Mouse (Mus musculus) embryonic facial prominence, embryonic 14.5 days (tissue): ENCODE data around the gene Necab2. TPM values are rescaled to one million over a fixed set of nuclear protein-coding genes. Genes with fewer than 3 reads are reported as not detected.

Source experiments
- ATAC-seq: fragments of 200-750 bp; cut with Nextera tagmentation; 2 replicates; pipeline ENCODE4 v1.8.0; 2017; ENCODE audit warnings: low read depth, moderate number of reproducible peaks, moderate TSS enrichment
- DNase-seq: peaks from one replicate; pipeline ENCODE4 v3.0.0-alpha.2; 2015; ENCODE audit warnings: low spot score
- H3K27ac ChIP-seq: fragments of 300-500 bp; sonication (generic); replicated peaks from 2 replicates; pipeline ENCODE4 v1.5.1; 2014; ENCODE audit warnings: low read depth, mild to moderate bottlenecking, low read length, moderate library complexity
- H3K27me3 ChIP-seq: fragments of 300-500 bp; sonication (generic); replicated peaks from 2 replicates; pipeline ENCODE4 v1.6.1; 2014; ENCODE audit warnings: low read length; ENCODE audit not compliant: control insufficient read depth, insufficient read depth
- H3K36me3 ChIP-seq: fragments of 300-500 bp; sonication (generic); 2 replicates; pipeline ENCODE4 v1.6.1; 2014; ENCODE audit warnings: low read length, mixed read lengths; ENCODE audit not compliant: control insufficient read depth, insufficient read depth
- H3K4me1 ChIP-seq: fragments of 300-500 bp; sonication (generic); 2 replicates; pipeline ENCODE4 v1.6.1; 2014; ENCODE audit warnings: antibody characterized with exemption, low read length; ENCODE audit not compliant: control insufficient read depth, insufficient read depth
- H3K4me2 ChIP-seq: fragments of 300-500 bp; sonication (generic); 2 replicates; pipeline ENCODE4 v1.6.1; 2014; ENCODE audit warnings: low read depth, mild to moderate bottlenecking, low read length, moderate library complexity, mixed read lengths
- H3K4me3 ChIP-seq: fragments of 300-500 bp; sonication (generic); 2 replicates; pipeline ENCODE4 v1.5.1; 2014; ENCODE audit warnings: low read depth, mild to moderate bottlenecking, low read length
- H3K9ac ChIP-seq: fragments of 300-500 bp; sonication (generic); 2 replicates; pipeline ENCODE4 v1.6.1; 2014; ENCODE audit warnings: low read depth, mild to moderate bottlenecking, low read length, moderate library complexity, mixed read lengths
- H3K9me3 ChIP-seq: fragments of 300-500 bp; sonication (generic); 2 replicates; pipeline ENCODE4 v1.6.1; 2016; ENCODE audit warnings: low read length; ENCODE audit not compliant: control insufficient read depth
- WGBS: fragments of 180-500 bp; shearing (Covaris S2); extraction: QIAGEN DNeasy Blood & Tissue Kit; methylation state at CpG from one replicate; pipeline ENCODE4 v1.1.7; 2014; 5-methylcytosine and 5-hydroxymethylcytosine counted together
- polyA plus RNA-seq: library from polyadenylated mRNA; unstranded; fragments of >200 nt; fragmentation: Nextera tagmentation; extraction: Ambion mirVana; gene quantifications from 2 replicates; pipeline ENCODE4 v1.2.1, GENCODE M21; 2014

Gene Necab2
- polyA plus RNA-seq, 1 experiment from 2014 or later: 3.2 TPM

DNA sequence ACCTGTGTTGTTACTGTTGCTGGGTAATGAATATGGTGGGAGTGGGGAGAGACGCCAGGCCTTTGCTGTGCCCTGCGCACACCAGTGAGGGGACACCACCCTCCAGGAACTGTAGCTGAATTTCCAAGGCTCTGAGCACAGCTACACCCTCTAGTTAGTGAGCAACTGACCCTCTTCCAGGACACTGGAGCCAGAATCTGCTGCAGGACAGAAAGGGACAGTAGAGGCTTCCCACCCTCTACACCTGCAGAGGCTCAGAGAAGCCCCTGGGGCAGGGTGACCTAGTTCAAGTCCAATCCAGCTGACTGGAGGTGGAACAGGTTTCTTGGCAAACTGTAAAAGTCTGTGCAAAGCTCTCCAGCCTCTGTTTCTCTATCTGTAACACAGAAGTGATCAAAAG is 7.1 kb upstream of the Necab2 start:
- Histone ChIP-seq H3K36me3 (no peaks in the 10 kb centered on the region), H3K4me3 (no peak overlapping the region), H3K27ac (no peak overlapping the region; the same call in 1 of the 2 replicates), H3K4me2 (no peak overlapping the region), H3K27me3 (no peaks in the 10 kb centered on the region), H3K4me1 (peaks cover 9% of the 10 kb centered on the region), H3K9me3 (no peaks in the 10 kb centered on the region), H3K9ac (no peak overlapping the region)
- 92% methylated on average over 2 of the region's 2 CpGs for WGBS
- DNase-seq (no peak), ATAC-seq (no peak)

DNA sequence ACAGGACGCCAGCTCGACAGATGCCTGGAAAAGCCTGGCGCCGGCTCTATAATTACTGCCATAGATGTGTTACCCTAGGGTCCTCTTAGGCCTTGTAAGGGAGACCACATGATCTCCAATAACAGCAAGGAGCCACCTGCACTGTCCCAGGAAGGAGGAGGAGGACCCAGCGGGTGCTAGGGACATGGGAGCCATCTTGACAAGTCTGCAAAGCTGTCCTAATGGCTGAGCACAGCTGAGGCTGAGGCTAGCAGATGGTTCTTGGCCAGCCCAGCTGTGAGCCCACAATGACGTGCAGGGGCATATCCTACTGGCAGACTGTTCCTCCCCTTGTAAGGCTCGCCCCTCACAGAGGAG is 6.6 kb upstream of the Necab2 start:
- Histone ChIP-seq H3K27me3 (no peaks in the 10 kb centered on the region), H3K9ac (no peak overlapping the region), H3K4me1 (peaks cover 9% of the 10 kb centered on the region), H3K36me3 (no peaks in the 10 kb centered on the region), H3K9me3 (no peaks in the 10 kb centered on the region), H3K27ac (no peak overlapping the region; the same call in 1 of the 2 replicates), H3K4me2 (no peak overlapping the region), H3K4me3 (no peak overlapping the region)
- WGBS: 33% methylated on average over 7 of the region's 7 CpGs
- no peak for DNase-seq
- ATAC-seq: peak; percentile 82

DNA sequence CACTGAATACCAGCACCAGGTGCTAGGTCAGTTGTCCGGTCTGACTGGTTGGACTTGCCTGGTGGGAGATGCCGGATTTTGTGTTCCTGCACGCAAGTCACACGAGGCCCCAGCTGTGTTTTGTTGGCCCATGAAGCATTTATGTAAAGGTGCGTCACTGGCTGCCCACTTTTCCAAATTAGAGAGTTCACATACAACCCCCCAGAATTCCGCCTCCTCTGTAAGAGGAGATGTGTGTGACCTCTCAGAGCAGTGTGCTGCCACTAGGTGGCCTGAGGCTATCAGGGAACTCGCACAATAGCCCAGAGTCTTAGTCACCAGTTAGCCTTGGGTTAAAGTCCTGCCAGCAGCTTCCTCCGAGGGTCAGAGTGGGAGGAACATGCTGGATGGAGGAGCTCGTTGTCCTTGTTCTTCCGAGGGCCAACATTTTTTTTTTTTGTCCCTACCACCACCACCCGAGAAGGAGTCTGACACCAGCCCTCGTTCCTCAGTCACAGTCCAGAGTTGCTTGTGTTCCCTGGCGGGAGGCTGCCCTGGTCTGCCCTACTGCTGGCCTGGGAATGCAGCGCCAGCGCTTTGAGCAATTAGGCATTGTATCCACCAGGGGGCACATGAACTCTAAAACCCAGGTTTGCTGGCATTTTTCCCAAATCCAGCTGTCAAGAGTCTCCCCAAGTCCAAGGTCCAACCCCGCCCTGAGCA is 6.1 kb upstream of the Necab2 start:
- H3K4me2 ChIP-seq: peak overlapping the region; percentile 28; the same call in 1 of the 2 replicates
- DNase-seq (peak; percentile 90), ATAC-seq (peak; percentile 60)
- peak overlapping the region; percentile 63 for H3K27ac ChIP-seq
- peaks cover 9% of the 10 kb centered on the region for H3K4me1 ChIP-seq
- H3K36me3 ChIP-seq: no peaks in the 10 kb centered on the region
- H3K9me3 ChIP-seq: no peaks in the 10 kb centered on the region
- 14% methylated on average over 16 of the region's 16 CpGs for whole genome bisulfite sequencing
- no peak overlapping the region for H3K9ac ChIP-seq
- H3K4me3 ChIP-seq: no peak overlapping the region
- no peaks in the 10 kb centered on the region for H3K27me3 ChIP-seq

DNA sequence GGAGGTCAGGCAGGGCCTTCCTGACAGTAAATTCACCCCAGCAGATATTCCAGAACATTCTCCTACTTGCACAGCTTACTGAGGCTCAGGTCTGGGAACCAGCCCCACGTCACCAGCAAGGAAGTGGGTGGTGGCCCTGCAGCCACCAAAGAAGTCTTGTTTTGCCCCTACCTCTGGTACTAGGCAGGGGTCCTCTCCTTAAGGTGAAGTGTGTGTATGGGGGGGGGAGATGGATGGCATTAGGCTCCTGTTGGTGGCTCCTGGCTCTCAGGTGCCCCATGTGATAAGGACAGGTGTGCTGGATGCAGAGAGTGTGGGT is 5.6 kb upstream of the Necab2 start:
- peaks cover 9% of the 10 kb centered on the region for H3K4me1 ChIP-seq
- no peak for DNase-seq
- no peak for ATAC-seq
- no peak overlapping the region for H3K4me3 ChIP-seq
- WGBS: 50% methylated on average over 1 of the region's 1 CpGs
- H3K27me3 ChIP-seq: no peaks in the 10 kb centered on the region
- no peak overlapping the region for H3K9ac ChIP-seq
- no peak overlapping the region; the same call in 1 of the 2 replicates for H3K27ac ChIP-seq
- H3K9me3 ChIP-seq: no peaks in the 10 kb centered on the region
- no peaks in the 10 kb centered on the region for H3K36me3 ChIP-seq
- no peak overlapping the region for H3K4me2 ChIP-seq

GRCm38 (mm10) chr8:119442013-119442412 is 4.5 kb upstream of the Necab2 start:
- Histone ChIP-seq H3K4me3 (no peak overlapping the region), H3K4me2 (no peak overlapping the region), H3K4me1 (peaks cover 9% of the 10 kb centered on the region), H3K27ac (no peak overlapping the region), H3K9me3 (no peaks in the 10 kb centered on the region), H3K36me3 (no peaks in the 10 kb centered on the region), H3K9ac (no peak overlapping the region), H3K27me3 (peaks cover under 1% of the 10 kb centered on the region)
- 64% methylated on average over 5 of the region's 5 CpGs for WGBS
- DNase-seq: no peak
- no peak for ATAC-seq

DNA sequence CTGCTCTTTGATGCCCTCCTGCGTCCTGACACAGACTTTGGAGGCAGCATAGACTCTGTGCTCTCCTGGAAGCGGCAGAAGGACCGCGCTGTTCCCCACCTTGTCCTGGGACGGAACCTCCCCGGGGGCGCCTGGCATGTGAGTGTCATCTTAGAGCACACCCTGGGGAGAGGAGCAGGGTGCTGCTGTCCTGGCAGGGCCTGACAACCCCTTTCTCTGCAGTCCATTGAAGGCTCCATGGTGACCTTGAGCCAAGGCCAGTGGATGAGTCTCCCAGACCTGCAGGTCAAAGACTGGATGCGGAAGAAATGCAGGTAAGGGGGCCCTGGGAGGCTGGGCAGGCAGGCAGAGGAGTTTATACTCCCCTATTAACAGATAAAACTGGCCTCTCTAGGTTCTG is 3.5 kb upstream of the Necab2 start:
- Histone ChIP-seq H3K36me3 (no peaks in the 10 kb centered on the region), H3K4me3 (no peak overlapping the region), H3K27ac (no peak overlapping the region), H3K4me2 (no peak overlapping the region), H3K9ac (no peak overlapping the region), H3K4me1 (peaks cover 9% of the 10 kb centered on the region; the same call in 1 of the 2 replicates), H3K9me3 (no peaks in the 10 kb centered on the region), H3K27me3 (peaks cover 10% of the 10 kb centered on the region)
- no peak for DNase-seq
- 94% methylated on average over 5 of the region's 8 CpGs for WGBS
- ATAC-seq: no peak

DNA sequence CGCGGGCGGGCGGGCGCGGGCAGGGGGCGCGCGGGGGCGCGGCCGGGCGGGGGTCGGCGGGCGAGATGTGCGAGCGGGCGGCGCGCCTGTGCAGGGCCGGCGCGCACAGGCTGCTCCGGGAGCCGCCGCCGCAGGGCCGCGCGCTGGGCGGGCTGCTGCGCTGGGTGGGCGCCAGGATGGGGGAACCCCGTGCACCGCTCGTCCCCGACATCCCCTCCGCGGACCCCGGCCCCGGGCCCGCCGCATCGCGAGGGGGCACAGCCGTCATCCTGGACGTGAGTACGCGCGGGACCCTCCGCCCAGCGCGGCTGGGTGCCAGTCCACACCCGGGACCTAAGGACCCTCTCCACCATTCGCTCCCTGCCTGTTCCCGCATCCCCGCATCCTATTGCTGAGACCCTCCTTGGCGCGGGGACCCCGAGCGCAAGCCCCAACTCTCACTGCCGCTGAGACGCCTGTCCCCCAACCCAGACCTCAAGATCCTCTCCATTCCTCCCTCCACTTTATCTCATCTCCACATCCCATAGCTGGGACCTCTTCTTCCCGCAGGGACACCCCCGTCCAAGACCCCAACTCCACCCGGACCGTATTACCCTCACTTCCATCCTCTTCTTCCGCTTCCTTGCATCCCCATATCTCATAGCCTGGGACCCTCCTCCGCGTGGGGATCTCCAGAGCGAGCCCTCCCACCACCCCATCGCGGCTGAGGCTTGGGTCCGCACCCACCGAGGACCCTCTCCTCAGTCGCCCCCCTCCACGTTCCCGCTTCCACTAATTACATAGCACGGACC is 666 bp downstream of the Necab2 start:
- 2% methylated on average over 36 of the region's 80 CpGs for WGBS
- no peak for DNase-seq

DNA sequence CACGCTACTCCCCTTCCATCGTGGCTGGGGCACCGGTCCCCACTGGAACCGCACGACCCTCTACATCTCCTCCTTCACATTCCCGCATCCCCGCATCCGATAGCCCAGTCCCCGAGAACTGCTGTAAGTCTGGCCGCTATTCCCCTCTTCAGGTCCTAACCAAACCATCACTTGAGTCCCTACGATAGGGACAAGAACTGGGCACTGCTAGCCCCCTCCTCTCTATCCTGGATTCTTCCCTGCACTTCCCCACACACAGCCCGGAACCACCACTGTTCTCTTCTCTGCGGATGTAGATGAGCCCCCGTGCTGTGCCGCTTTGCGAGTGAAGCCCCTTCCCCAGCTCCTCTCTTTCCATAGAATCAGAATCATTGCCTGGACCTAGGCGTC is 1.3 kb downstream of the Necab2 start:
- Histone ChIP-seq H3K27me3 (peaks cover 19% of the 10 kb centered on the region), H3K9me3 (no peaks in the 10 kb centered on the region), H3K36me3 (no peaks in the 10 kb centered on the region), H3K9ac (peak overlapping the region; percentile 80; the same call in 1 of the 2 replicates), H3K27ac (no peak overlapping the region), H3K4me2 (peak overlapping the region; percentile 95), H3K4me3 (peak overlapping the region; percentile 69), H3K4me1 (no peaks in the 10 kb centered on the region)
- WGBS: 2% methylated on average over 15 of the region's 17 CpGs
- DNase-seq (no peak), ATAC-seq (no peak)

More for the DNA sequence above, 666 bp downstream of the Necab2 start:
- peak overlapping the region; percentile 69 for H3K4me3 ChIP-seq
- peak; percentile 54 for ATAC-seq
- peak overlapping the region; percentile 80 for H3K9ac ChIP-seq
- no peaks in the 10 kb centered on the region for H3K36me3 ChIP-seq
- H3K27ac ChIP-seq: no peak overlapping the region
- H3K27me3 ChIP-seq: peaks cover 19% of the 10 kb centered on the region
- peak overlapping the region; percentile 95 for H3K4me2 ChIP-seq
- no peaks in the 10 kb centered on the region for H3K4me1 ChIP-seq
- H3K9me3 ChIP-seq: no peaks in the 10 kb centered on the region
